ENCODE assay signal across 8 mouse cellular contexts in the genomic region with DNA sequence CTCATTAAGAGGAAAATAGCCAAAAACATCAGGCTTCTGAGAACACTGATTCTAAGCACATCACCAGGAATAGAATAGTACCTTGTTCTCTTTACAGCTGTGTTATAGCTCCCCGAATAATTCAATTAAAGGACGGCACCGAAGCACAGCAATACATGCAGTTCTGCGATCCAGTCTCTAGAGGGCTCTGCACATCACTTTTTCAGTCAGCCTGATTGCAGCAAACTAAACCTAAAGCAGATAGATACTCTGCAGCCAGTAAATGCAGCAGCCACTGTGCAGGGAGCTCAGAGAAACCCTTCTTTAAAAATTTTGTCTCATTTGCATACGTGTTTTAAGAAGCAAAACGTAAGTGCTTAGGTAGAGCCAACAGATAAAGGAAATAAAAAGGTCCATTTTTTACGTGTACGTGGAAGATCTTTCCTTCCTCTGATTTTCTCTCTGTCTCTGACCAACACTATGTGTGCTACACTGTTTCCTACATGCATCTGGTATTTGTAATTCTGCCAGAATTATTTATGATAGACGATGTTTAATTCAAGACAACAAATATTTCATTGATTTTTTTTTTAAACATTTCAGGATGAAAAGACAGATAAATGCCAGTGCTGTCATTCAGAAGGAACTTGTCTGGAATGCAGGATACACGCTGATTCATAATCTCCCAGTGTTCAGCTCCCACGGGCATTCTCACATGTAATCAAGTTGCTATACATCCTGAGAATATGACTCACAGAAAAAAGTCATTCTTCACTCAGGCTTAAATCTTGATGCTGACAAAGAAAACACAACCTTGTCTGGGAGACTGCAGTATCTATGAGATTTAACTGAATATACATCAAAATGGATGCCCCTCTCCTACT.
DNase-seq lines count a peak whose midpoint lies in the region; ATAC-seq and TF ChIP-seq lines count a peak whose summit lies in the region.

No protein-coding gene starts in this region.

- no peak overlapping the region for H3K27ac ChIP-seq in thymus, adult 2 months (ENCODE audit: control insufficient read depth, insufficient read depth, low read length)
- H3K27ac ChIP-seq in heart, embryonic 10.5 days = no peak overlapping the region
- no peak overlapping the region for H3K27ac ChIP-seq in kidney, embryonic 16.5 days (ENCODE audit: low read length)
- H3K27ac ChIP-seq in liver, embryonic 14.5 days = no peak overlapping the region

- no peaks in the 10 kb centered on the region for H3K27me3 ChIP-seq in thymus, adult 2 months (ENCODE audit: control insufficient read depth, insufficient read depth, low read length)
- no peaks in the 10 kb centered on the region for H3K27me3 ChIP-seq in heart, embryonic 10.5 days (ENCODE audit: insufficient read depth, poor library complexity, severe bottlenecking)
- H3K27me3 ChIP-seq in kidney, embryonic 16.5 days (ENCODE audit: insufficient read depth, low read length) = no peaks in the 10 kb centered on the region
- no peaks in the 10 kb centered on the region for H3K27me3 ChIP-seq in liver, embryonic 14.5 days (ENCODE audit: control insufficient read depth, insufficient read depth, low read length)

- no peak for TF ChIP-seq POLR2A in thymus, adult 2 months (IDR thresholded peaks at IDR 0.05; ENCODE audit: control insufficient read depth, extremely low read depth, insufficient read depth, low read length, poor library complexity)

- 43% methylated on average over 11 of the region's 11 CpGs for WGBS in thymus, adult 2 months
- WGBS in heart, embryonic 10.5 days = 38% methylated on average over 11 of the region's 11 CpGs
- WGBS in kidney, embryonic 16.5 days = 29% methylated on average over 11 of the region's 11 CpGs
- 32% methylated on average over 11 of the region's 11 CpGs for WGBS in liver, embryonic 14.5 days (ENCODE audit: insufficient replicate concordance)

- DNase-seq in thymus, adult 2 months = peak; percentile 4
- DNase-seq in thymus, adult 18-20 months = no peak
- DNase-seq in embryo, embryonic 9.5 days (ENCODE audit: extremely low spot score) = peak; percentile 65
- DNase-seq in heart, embryonic 10.5 days (ENCODE audit: low spot score) = peak; percentile 75
- no peak for DNase-seq in liver, embryonic 14.5 days (ENCODE audit: low read depth in 3 of 3, low spot score in 3 of 3)
- peak; percentile 30 for DNase-seq in ovary, postnatal 36 days (ENCODE audit: low spot score)
- no peak for DNase-seq in spleen, postnatal 10 days (ENCODE audit: low spot score in 2 of 2)

- TF ChIP-seq CTCF in thymus, adult 2 months (IDR thresholded peaks at IDR 0.05; ENCODE audit: borderline replicate concordance, control insufficient read depth, extremely low read depth, insufficient read depth, low read length, poor library complexity) = no peak
- TF ChIP-seq CTCF in liver, embryonic 14.5 days (IDR thresholded peaks at IDR 0.05; ENCODE audit: low read depth) = peak; percentile 47

- H3K9ac ChIP-seq in kidney, embryonic 16.5 days (replicated peaks; ENCODE audit: low read length) = no peak overlapping the region
- no peak overlapping the region for H3K9ac ChIP-seq in liver, embryonic 14.5 days (replicated peaks)

- ATAC-seq in kidney, embryonic 16.5 days (ENCODE audit: low FRiP score, low TSS enrichment) = peak; percentile 70; the same call in 1 of the 2 replicates
- ATAC-seq in liver, embryonic 14.5 days (ENCODE audit: insufficient read depth) = no peak

- no peak overlapping the region for H3K4me3 ChIP-seq in thymus, adult 2 months (ENCODE audit: control insufficient read depth, insufficient read depth, low read length)
- H3K4me3 ChIP-seq in heart, embryonic 10.5 days = no peak overlapping the region
- no peak overlapping the region for H3K4me3 ChIP-seq in kidney, embryonic 16.5 days (ENCODE audit: low read length)
- no peak overlapping the region for H3K4me3 ChIP-seq in liver, embryonic 14.5 days (ENCODE audit: insufficient read depth in 1 of 2, low read depth in 2 of 2, low read length in 2 of 2)

- no peak for TF ChIP-seq EP300 in liver, embryonic 14.5 days (IDR thresholded peaks at IDR 0.05; ENCODE audit: low read depth)

- H3K4me1 ChIP-seq in thymus, adult 2 months (replicated peaks; ENCODE audit: control insufficient read depth, insufficient read depth, low read length) = no peaks in the 10 kb centered on the region
- no peaks in the 10 kb centered on the region for H3K4me1 ChIP-seq in heart, embryonic 10.5 days
- no peaks in the 10 kb centered on the region for H3K4me1 ChIP-seq in kidney, embryonic 16.5 days (ENCODE audit: insufficient read depth, low read length)
- H3K4me1 ChIP-seq in liver, embryonic 14.5 days (replicated peaks; ENCODE audit: control insufficient read depth in 2 of 2, insufficient read depth in 2 of 2, low read length in 1 of 2) = no peaks in the 10 kb centered on the region

- H3K9me3 ChIP-seq in heart, embryonic 10.5 days = no peaks in the 10 kb centered on the region
- H3K9me3 ChIP-seq in kidney, embryonic 16.5 days (ENCODE audit: low read length) = no peaks in the 10 kb centered on the region
- H3K9me3 ChIP-seq in liver, embryonic 14.5 days (ENCODE audit: control insufficient read depth, low read length) = no peaks in the 10 kb centered on the region

- no peaks in the 10 kb centered on the region for H3K36me3 ChIP-seq in thymus, adult 2 months (ENCODE audit: control insufficient read depth, insufficient read depth, low read length)
- no peaks in the 10 kb centered on the region for H3K36me3 ChIP-seq in heart, embryonic 10.5 days
- no peaks in the 10 kb centered on the region for H3K36me3 ChIP-seq in kidney, embryonic 16.5 days (ENCODE audit: insufficient read depth, low read length)
- no peaks in the 10 kb centered on the region for H3K36me3 ChIP-seq in liver, embryonic 14.5 days (replicated peaks; ENCODE audit: control insufficient read depth, insufficient read depth, low read depth)

- no peak overlapping the region for H3K4me2 ChIP-seq in kidney, embryonic 16.5 days (replicated peaks; ENCODE audit: low read depth, low read length)
- no peak overlapping the region for H3K4me2 ChIP-seq in liver, embryonic 14.5 days (ENCODE audit: low read depth)

Comparison
In these comparisons a context has a peak if more than half of its experiments do, and no peak if none do; other contexts are left out.
1. DNase-seq: peak in thymus, adult 2 months (single experiment), embryo, embryonic 9.5 days (single experiment), heart, embryonic 10.5 days (single experiment) and ovary, postnatal 36 days (single experiment); none in thymus, adult 18-20 months (0 of 2), liver, embryonic 14.5 days (0 of 3) and spleen, postnatal 10 days (0 of 2).